Mouse (Mus musculus): Measurements from ENCODE around the gene Hmbs. TPM values are rescaled to one million over a fixed set of nuclear protein-coding genes. Genes with fewer than 3 reads are reported as not detected.
"Not testable (repeated sequence)": the region's sequence is repeated elsewhere in the genome, so short reads cannot be mapped to it uniquely, and the experiment has no call there.

Gene Hmbs
- polyA plus RNA-seq, 1 experiment = 331 TPM

GRCm38 (mm10) chr9:44327064-44327711 lies 16.8 kb downstream of the Hmbs start:
- H3K36me3 ChIP-seq (ENCODE audit: control insufficient read depth) = peaks cover 43% of the 10 kb centered on the region
- H3K4me3 ChIP-seq (replicated peaks) = peak overlapping the region; percentile 84
- peaks cover 44% of the 10 kb centered on the region for H3K4me1 ChIP-seq (ENCODE audit: control insufficient read depth)
- TF ChIP-seq GATA1 (IDR thresholded peaks at IDR 0.05; ENCODE audit: low read length) (no peak), TAL1 (IDR thresholded peaks at IDR 0.05; ENCODE audit: low read length) (no peak)
- H3K27me3 ChIP-seq (ENCODE audit: control insufficient read depth) = no peaks in the 10 kb centered on the region
- H3K9me3 ChIP-seq (ENCODE audit: control insufficient read depth, low read length) = no peaks in the 10 kb centered on the region

GRCm38 (mm10) chr9:44326371-44327063 lies 17.5 kb downstream of the Hmbs start:
- H3K4me3 ChIP-seq (replicated peaks) = peak overlapping the region; percentile 84
- TF ChIP-seq GATA1 (IDR thresholded peaks at IDR 0.05; ENCODE audit: low read length) (no peak), TAL1 (IDR thresholded peaks at IDR 0.05; ENCODE audit: low read length) (no peak)
- no peaks in the 10 kb centered on the region for H3K9me3 ChIP-seq (ENCODE audit: control insufficient read depth, low read length)
- no peaks in the 10 kb centered on the region for H3K27me3 ChIP-seq (ENCODE audit: control insufficient read depth)
- peaks cover 43% of the 10 kb centered on the region for H3K4me1 ChIP-seq (ENCODE audit: control insufficient read depth)
- peaks cover 37% of the 10 kb centered on the region for H3K36me3 ChIP-seq (ENCODE audit: control insufficient read depth)

GRCm38 (mm10) chr9:44325768-44326370 lies 18.2 kb downstream of the Hmbs start, which contains the start of gene Dpagt1:
Gene Dpagt1, plus strand, starts transcription at chr9:44326019.
- H3K4me1 ChIP-seq (ENCODE audit: control insufficient read depth) = peaks cover 47% of the 10 kb centered on the region
- TF ChIP-seq TAL1 (IDR thresholded peaks at IDR 0.05; ENCODE audit: low read length) (no peak), GATA1 (IDR thresholded peaks at IDR 0.05; ENCODE audit: low read length) (no peak)
- peaks cover 30% of the 10 kb centered on the region for H3K36me3 ChIP-seq (ENCODE audit: control insufficient read depth)
- H3K9me3 ChIP-seq (ENCODE audit: control insufficient read depth, low read length) = no peaks in the 10 kb centered on the region
- H3K27me3 ChIP-seq (ENCODE audit: control insufficient read depth) = no peaks in the 10 kb centered on the region
- peak within 1 kb of the TSS; percentile 84 for H3K4me3 ChIP-seq (replicated peaks)

- not testable (repeated sequence) for H3K9me3 ChIP-seq (ENCODE audit: control insufficient read depth, low read length); H3K27me3 ChIP-seq (ENCODE audit: control insufficient read depth)
- H3K36me3 ChIP-seq (ENCODE audit: control insufficient read depth) = peaks cover 24% of the 10 kb centered on the region
- H3K4me3 ChIP-seq (replicated peaks) = peak overlapping the region; percentile 84
- H3K4me1 ChIP-seq (ENCODE audit: control insufficient read depth) = peaks cover 52% of the 10 kb centered on the region
Observed at GRCm38 (mm10) chr9:44325032-44325767, 18.8 kb downstream of the Hmbs start.

GRCm38 (mm10) chr9:44324147-44324546 lies 19.9 kb downstream of the Hmbs start:
- Histone ChIP-seq H3K4me1 (ENCODE audit: control insufficient read depth) (peaks cover 55% of the 10 kb centered on the region), H3K27me3 (ENCODE audit: control insufficient read depth) (no peaks in the 10 kb centered on the region), H3K4me3 (replicated peaks) (no peak overlapping the region), H3K9me3 (ENCODE audit: control insufficient read depth, low read length) (no peaks in the 10 kb centered on the region), H3K36me3 (ENCODE audit: control insufficient read depth) (peaks cover 14% of the 10 kb centered on the region)
- TF ChIP-seq TAL1 (IDR thresholded peaks at IDR 0.05; ENCODE audit: low read length) = no peak
- TF ChIP-seq GATA1 (IDR thresholded peaks at IDR 0.05; ENCODE audit: low read length) = no peak

GRCm38 (mm10) chr9:44323656-44324055 lies 20.4 kb downstream of the Hmbs start:
- H3K4me3 ChIP-seq (replicated peaks); H3K9me3 ChIP-seq (ENCODE audit: control insufficient read depth, low read length); H3K27me3 ChIP-seq (ENCODE audit: control insufficient read depth): not testable (repeated sequence)
- Histone ChIP-seq H3K4me1 (ENCODE audit: control insufficient read depth) (peaks cover 57% of the 10 kb centered on the region), H3K36me3 (ENCODE audit: control insufficient read depth) (peaks cover 12% of the 10 kb centered on the region)

- H3K4me3 ChIP-seq (replicated peaks) = peak overlapping the region; percentile 90
- H3K36me3 ChIP-seq (ENCODE audit: control insufficient read depth) = peaks cover 31% of the 10 kb centered on the region
- H3K4me1 ChIP-seq (ENCODE audit: control insufficient read depth) = peaks cover 58% of the 10 kb centered on the region
- no peaks in the 10 kb centered on the region for H3K27me3 ChIP-seq (ENCODE audit: control insufficient read depth)
- TF ChIP-seq GATA1 (IDR thresholded peaks at IDR 0.05; ENCODE audit: low read length) = no peak
- no peak for TF ChIP-seq TAL1 (IDR thresholded peaks at IDR 0.05; ENCODE audit: low read length)
- no peaks in the 10 kb centered on the region for H3K9me3 ChIP-seq (ENCODE audit: control insufficient read depth, low read length)
Observed at GRCm38 (mm10) chr9:44320799-44321133, 23.3 kb downstream of the Hmbs start.

GRCm38 (mm10) chr9:44319887-44320798 lies 23.9 kb downstream of the Hmbs start, which contains the start of gene C2cd2l:
Gene C2cd2l, minus strand, starts transcription at chr9:44320285.
- no peaks in the 10 kb centered on the region for H3K27me3 ChIP-seq (ENCODE audit: control insufficient read depth)
- H3K4me1 ChIP-seq (ENCODE audit: control insufficient read depth) = peaks cover 56% of the 10 kb centered on the region
- H3K9me3 ChIP-seq (ENCODE audit: control insufficient read depth, low read length) = no peaks in the 10 kb centered on the region
- H3K36me3 ChIP-seq (ENCODE audit: control insufficient read depth) = peaks cover 37% of the 10 kb centered on the region
- peak within 1 kb of the TSS; percentile 90 for H3K4me3 ChIP-seq (replicated peaks)
- TF ChIP-seq TAL1 (IDR thresholded peaks at IDR 0.05; ENCODE audit: low read length) (no peak), GATA1 (IDR thresholded peaks at IDR 0.05; ENCODE audit: low read length) (no peak)
